In genomic region chr4:134684637-134685338, GRCm38 (mm10) we compare ENCODE assay signal across 12 mouse cellular contexts. TPM values are rescaled to one million over a fixed set of nuclear protein-coding genes. Genes with fewer than 3 reads are reported as not detected.
DNase-seq lines count a peak whose midpoint lies in the region; ATAC-seq and TF ChIP-seq lines count a peak whose summit lies in the region.
"Had no signal": no experiment of that assay in that cellular context is flagged by ENCODE, and none has a peak within 500 bp of the region (broad histone marks: within the 10 kb centered on the region; RNA-seq: fewer than 3 reads in every experiment).

No protein-coding gene starts in this region.

- no peak overlapping the region for H3K4me3 ChIP-seq in kidney, adult 2 months (ENCODE audit: insufficient read depth, low read depth, low read length)
- no peak overlapping the region for H3K4me3 ChIP-seq in neural tube, embryonic 15.5 days (replicated peaks)
- H3K4me3 ChIP-seq in cortical plate, adult 2 months (ENCODE audit: insufficient read depth, low read length) = no peak overlapping the region
- H3K4me3 ChIP-seq: embryonic facial prominence, embryonic 15.5 days; heart, embryonic 15.5 days; neural tube, embryonic 12.5 days had no signal

- TF ChIP-seq CTCF in kidney, adult 2 months (conservative IDR thresholded peaks at IDR 0.05; ENCODE audit: insufficient read depth, insufficient read length, low read depth, low read length) = peak; percentile 25; the same call in 1 of the 2 replicates
- 0 out of 2 replicates have a peak, but pooled peaks have one; percentile 20 for TF ChIP-seq CTCF in cortical plate, adult 2 months (IDR thresholded peaks at IDR 0.05; ENCODE audit: extremely low read depth, insufficient read depth, low read length)

- DNase-seq in kidney, adult 2 months = no peak
- no peak for DNase-seq in kidney, adult 9 months
- no peak for DNase-seq in neural tube, embryonic 10.5 days (ENCODE audit: extremely low spot score, low spot score)
- DNase-seq in urinary bladder, postnatal 10 days (ENCODE audit: low spot score) = no peak
- no peak for DNase-seq in frontal cortex, postnatal 36 days (ENCODE audit: low spot score in 2 of 2)
- DNase-seq: kidney, adult 11 months; thymus, postnatal 36 days had no signal

- no peaks in the 10 kb centered on the region for H3K9me3 ChIP-seq in neural tube, embryonic 15.5 days (replicated peaks)
- H3K9me3 ChIP-seq: embryonic facial prominence, embryonic 15.5 days; heart, embryonic 15.5 days had no signal

- H3K4me2 ChIP-seq in neural tube, embryonic 15.5 days = no peak overlapping the region
- H3K4me2 ChIP-seq: embryonic facial prominence, embryonic 15.5 days; heart, embryonic 15.5 days; neural tube, embryonic 12.5 days had no signal

- peaks cover 6% of the 10 kb centered on the region for H3K4me1 ChIP-seq in kidney, adult 2 months (ENCODE audit: control insufficient read depth, insufficient read depth, low read length)
- H3K4me1 ChIP-seq in neural tube, embryonic 15.5 days = peaks cover 31% of the 10 kb centered on the region
- H3K4me1 ChIP-seq in cortical plate, adult 2 months (ENCODE audit: control insufficient read depth, insufficient read depth, low read length) = peaks cover 7% of the 10 kb centered on the region

- no peaks in the 10 kb centered on the region for H3K36me3 ChIP-seq in kidney, adult 2 months (ENCODE audit: control insufficient read depth, insufficient read depth, low read length)
- no peaks in the 10 kb centered on the region for H3K36me3 ChIP-seq in neural tube, embryonic 15.5 days
- H3K36me3 ChIP-seq: embryonic facial prominence, embryonic 15.5 days; heart, embryonic 15.5 days; neural tube, embryonic 12.5 days had no signal

- WGBS in kidney, adult 2 months = 86% methylated on average over 9 of the region's 9 CpGs
- 85% methylated on average over 9 of the region's 9 CpGs for WGBS in neural tube, embryonic 15.5 days

- ATAC-seq in neural tube, embryonic 15.5 days (ENCODE audit: low FRiP score) = no peak

- TF ChIP-seq POLR2A in kidney, adult 2 months (IDR thresholded peaks at IDR 0.05; ENCODE audit: low read depth, low read length) = no peak
- TF ChIP-seq POLR2A in cortical plate, adult 2 months (IDR thresholded peaks at IDR 0.05; ENCODE audit: extremely low read depth, insufficient read depth, low read length) = no peak

- no peak overlapping the region for H3K27ac ChIP-seq in kidney, adult 2 months (ENCODE audit: insufficient read depth, low read depth, low read length)
- H3K27ac ChIP-seq in neural tube, embryonic 15.5 days (replicated peaks) = 0 out of 2 replicates have a peak overlapping the region, but pooled peaks have one; percentile 23
- no peak overlapping the region for H3K27ac ChIP-seq in cortical plate, adult 2 months (ENCODE audit: insufficient read depth, low read length)
- H3K27ac ChIP-seq: neural tube, embryonic 12.5 days had no signal

- H3K9ac ChIP-seq in neural tube, embryonic 15.5 days (replicated peaks) = no peak overlapping the region
- H3K9ac ChIP-seq: embryonic facial prominence, embryonic 15.5 days; heart, embryonic 15.5 days; neural tube, embryonic 12.5 days had no signal

- no peaks in the 10 kb centered on the region for H3K27me3 ChIP-seq in kidney, adult 2 months (replicated peaks; ENCODE audit: control insufficient read depth, insufficient read depth, low read length)
- H3K27me3 ChIP-seq in neural tube, embryonic 15.5 days (replicated peaks) = no peaks in the 10 kb centered on the region
- H3K27me3 ChIP-seq: embryonic facial prominence, embryonic 15.5 days; heart, embryonic 15.5 days; neural tube, embryonic 12.5 days had no signal

RNA-seq across cellular contexts. Expression of gene Man1c1, which starts 19.3 kb away (rescaled TPM):
- 4.6 and 4.7 TPM in 2 replicates for polyA plus RNA-seq in kidney, adult 2 months (2012; rRNA removed)
- polyA plus RNA-seq in neural tube, embryonic 15.5 days (2015; fragmentation: Nextera tagmentation; extraction: Ambion mirVana) = 4.7 and 4.9 TPM in 2 replicates
- 18.9 and 20.5 TPM in 2 replicates for polyA plus RNA-seq in cortical plate, adult 2 months (2012; rRNA removed)
